Mouse (Mus musculus): ENCODE results near the gene Gna15. TPM values are rescaled to one million over a fixed set of nuclear protein-coding genes. Genes with fewer than 3 reads are reported as not detected.

Gna15 gene
- polyA plus RNA-seq, 1 experiment from 2014 or later: 0.90 TPM

DNA sequence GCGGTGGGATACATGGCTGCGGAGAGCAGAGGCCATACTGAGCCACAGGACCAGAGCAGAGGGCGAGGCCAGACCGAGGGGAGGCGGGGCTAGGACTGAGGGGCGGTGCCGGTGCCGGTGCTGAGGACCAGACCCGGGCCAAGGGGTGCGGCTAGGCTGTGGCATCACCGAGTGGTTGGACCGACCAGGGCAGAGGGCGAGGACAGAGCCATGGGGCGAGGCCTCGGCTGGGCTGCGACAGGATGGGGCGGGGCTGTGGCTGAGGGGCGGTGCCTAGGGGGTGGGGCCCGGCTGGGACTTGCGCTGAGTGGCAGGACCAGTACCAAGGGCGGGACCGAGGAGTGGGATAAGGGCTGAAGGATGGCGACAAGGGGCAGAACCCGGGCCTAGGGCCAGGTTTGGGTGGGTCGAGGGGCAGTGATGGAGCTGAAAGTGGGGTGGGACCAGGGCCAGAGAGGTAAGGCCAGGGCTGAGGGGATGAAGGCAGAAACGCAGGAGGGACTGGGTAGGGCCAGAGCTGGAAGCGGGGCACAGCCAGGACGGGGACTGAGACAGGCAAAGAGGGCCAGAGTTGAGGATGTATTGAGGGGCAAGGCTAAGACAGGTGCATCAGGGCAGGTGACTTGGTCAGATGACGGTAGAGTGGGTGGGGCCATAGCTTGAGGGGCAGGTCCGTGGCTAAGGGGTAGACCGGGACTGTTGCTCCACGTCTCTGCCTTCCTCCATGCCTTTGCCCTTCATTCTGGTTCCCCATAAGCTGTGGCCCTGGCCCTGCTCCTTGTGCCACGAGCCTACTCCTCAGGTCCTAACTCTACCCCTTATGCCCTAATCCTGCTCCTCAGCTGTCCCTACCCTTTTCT is 59.4 kb downstream of the Gna15 start:
- Histone ChIP-seq H3K9me3 (replicated peaks; ENCODE audit: control insufficient read depth, low read length) (no peaks in the 10 kb centered on the region), H3K36me3 (ENCODE audit: control insufficient read depth, insufficient read depth, low read length) (peaks cover 45% of the 10 kb centered on the region), H3K4me2 (ENCODE audit: low read length) (peak overlapping the region; percentile 51), H3K9ac (ENCODE audit: low read length) (peak overlapping the region; percentile 43), H3K4me1 (ENCODE audit: control insufficient read depth, insufficient read depth, low read length) (peaks cover 4% of the 10 kb centered on the region; the same call in 1 of the 2 replicates), H3K27me3 (replicated peaks; ENCODE audit: control insufficient read depth, insufficient read depth, low read length) (peaks cover 34% of the 10 kb centered on the region), H3K27ac (ENCODE audit: low read depth, low read length) (no peak overlapping the region), H3K4me3 (ENCODE audit: low read depth, low read length) (peak overlapping the region; percentile 27)
- DNase-seq (ENCODE audit: low spot score): peak; percentile 52
- ATAC-seq: peak; percentile 85
- 2% methylated on average over 33 of the region's 33 CpGs for WGBS

DNA sequence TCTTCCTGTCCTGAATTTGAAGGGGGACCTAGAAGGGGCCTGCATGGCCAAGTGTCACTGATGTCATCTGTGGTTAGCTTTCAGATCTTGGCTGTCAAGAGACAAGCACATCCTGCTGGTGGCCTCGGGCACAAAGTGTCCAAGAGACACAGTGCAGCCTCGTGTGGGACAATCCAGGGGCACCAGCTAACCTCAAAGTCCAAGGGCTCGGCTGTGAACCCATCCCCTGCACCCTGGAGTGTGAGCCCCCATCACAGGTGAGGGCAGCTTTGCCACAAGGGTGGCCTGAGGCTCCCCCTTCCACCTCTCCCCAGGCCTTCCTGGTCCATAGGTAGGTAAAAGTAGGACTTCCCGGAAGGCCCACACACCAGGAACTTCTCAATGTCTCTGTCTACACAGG is 60.5 kb downstream of the Gna15 start:
- DNase-seq (ENCODE audit: low spot score) (no peak), ATAC-seq (no peak)
- no peak overlapping the region for H3K27ac ChIP-seq (ENCODE audit: low read depth, low read length)
- H3K9me3 ChIP-seq (replicated peaks; ENCODE audit: control insufficient read depth, low read length): no peaks in the 10 kb centered on the region
- 74% methylated on average over 4 of the region's 4 CpGs for WGBS
- no peak overlapping the region for H3K4me2 ChIP-seq (ENCODE audit: low read length)
- peaks cover 39% of the 10 kb centered on the region for H3K36me3 ChIP-seq (ENCODE audit: control insufficient read depth, insufficient read depth, low read length)
- no peak overlapping the region for H3K4me3 ChIP-seq (ENCODE audit: low read depth, low read length)
- H3K9ac ChIP-seq (ENCODE audit: low read length): no peak overlapping the region
- H3K4me1 ChIP-seq (ENCODE audit: control insufficient read depth, insufficient read depth, low read length): peaks cover 4% of the 10 kb centered on the region; the same call in 1 of the 2 replicates
- peaks cover 36% of the 10 kb centered on the region for H3K27me3 ChIP-seq (replicated peaks; ENCODE audit: control insufficient read depth, insufficient read depth, low read length)

DNA sequence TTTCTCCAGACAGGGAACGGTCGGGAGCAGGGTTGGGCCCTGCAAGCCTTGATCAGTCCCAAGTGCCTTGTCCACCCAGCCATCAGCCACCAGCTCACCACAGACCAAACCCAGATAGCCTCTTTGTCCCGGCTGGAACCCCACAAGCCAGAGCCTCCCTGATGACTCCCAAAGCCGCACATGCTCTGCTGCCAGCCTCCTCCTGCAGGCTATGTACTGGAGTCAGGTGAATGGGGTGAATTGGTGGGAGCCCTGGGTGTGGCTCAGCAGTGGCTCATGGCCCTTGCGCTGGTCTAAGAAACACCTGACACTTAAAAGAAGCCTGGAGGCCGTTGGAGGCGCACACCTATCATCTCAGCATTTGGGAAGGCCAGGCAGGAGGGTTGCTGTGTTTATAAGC is 61.1 kb downstream of the Gna15 start:
- peaks cover 39% of the 10 kb centered on the region for H3K27me3 ChIP-seq (replicated peaks; ENCODE audit: control insufficient read depth, insufficient read depth, low read length)
- H3K4me2 ChIP-seq (ENCODE audit: low read length): no peak overlapping the region
- ATAC-seq (no peak), DNase-seq (ENCODE audit: low spot score) (no peak)
- H3K4me1 ChIP-seq (ENCODE audit: control insufficient read depth, insufficient read depth, low read length): peaks cover 4% of the 10 kb centered on the region; the same call in 1 of the 2 replicates
- WGBS: 79% methylated on average over 7 of the region's 7 CpGs
- no peak overlapping the region for H3K9ac ChIP-seq (ENCODE audit: low read length)
- H3K4me3 ChIP-seq (ENCODE audit: low read depth, low read length): no peak overlapping the region
- no peaks in the 10 kb centered on the region for H3K9me3 ChIP-seq (replicated peaks; ENCODE audit: control insufficient read depth, low read length)
- peaks cover 34% of the 10 kb centered on the region for H3K36me3 ChIP-seq (ENCODE audit: control insufficient read depth, insufficient read depth, low read length)
- H3K27ac ChIP-seq (ENCODE audit: low read depth, low read length): no peak overlapping the region

GRCm38 (mm10) chr10:81462415-81462804 is 61.6 kb downstream of the Gna15 start:
- H3K27me3 ChIP-seq (replicated peaks; ENCODE audit: control insufficient read depth, insufficient read depth, low read length): peaks cover 39% of the 10 kb centered on the region
- no peak overlapping the region for H3K4me2 ChIP-seq (ENCODE audit: low read length)
- H3K9ac ChIP-seq (ENCODE audit: low read length): no peak overlapping the region
- peaks cover 4% of the 10 kb centered on the region; the same call in 1 of the 2 replicates for H3K4me1 ChIP-seq (ENCODE audit: control insufficient read depth, insufficient read depth, low read length)
- H3K9me3 ChIP-seq (replicated peaks; ENCODE audit: control insufficient read depth, low read length): no peaks in the 10 kb centered on the region
- DNase-seq (ENCODE audit: low spot score): no peak
- H3K27ac ChIP-seq (ENCODE audit: low read depth, low read length): no peak overlapping the region
- no peak for ATAC-seq
- H3K4me3 ChIP-seq (ENCODE audit: low read depth, low read length): no peak overlapping the region
- peaks cover 30% of the 10 kb centered on the region for H3K36me3 ChIP-seq (ENCODE audit: control insufficient read depth, insufficient read depth, low read length)
- 37% methylated on average over 7 of the region's 7 CpGs for WGBS

- Histone ChIP-seq H3K4me2 (ENCODE audit: low read length) (no peak overlapping the region), H3K4me3 (ENCODE audit: low read depth, low read length) (no peak overlapping the region), H3K4me1 (ENCODE audit: control insufficient read depth, insufficient read depth, low read length) (peaks cover 4% of the 10 kb centered on the region; the same call in 1 of the 2 replicates), H3K27me3 (replicated peaks; ENCODE audit: control insufficient read depth, insufficient read depth, low read length) (peaks cover 39% of the 10 kb centered on the region), H3K36me3 (ENCODE audit: control insufficient read depth, insufficient read depth, low read length) (peaks cover 24% of the 10 kb centered on the region), H3K9ac (ENCODE audit: low read length) (no peak overlapping the region), H3K27ac (ENCODE audit: low read depth, low read length) (no peak overlapping the region), H3K9me3 (replicated peaks; ENCODE audit: control insufficient read depth, low read length) (no peaks in the 10 kb centered on the region)
- WGBS: 7% methylated on average over 16 of the region's 16 CpGs
- no peak for DNase-seq (ENCODE audit: low spot score)
- no peak for ATAC-seq
Measured at GRCm38 (mm10) chr10:81461673-81462414, 62.2 kb downstream of the Gna15 start.

DNA sequence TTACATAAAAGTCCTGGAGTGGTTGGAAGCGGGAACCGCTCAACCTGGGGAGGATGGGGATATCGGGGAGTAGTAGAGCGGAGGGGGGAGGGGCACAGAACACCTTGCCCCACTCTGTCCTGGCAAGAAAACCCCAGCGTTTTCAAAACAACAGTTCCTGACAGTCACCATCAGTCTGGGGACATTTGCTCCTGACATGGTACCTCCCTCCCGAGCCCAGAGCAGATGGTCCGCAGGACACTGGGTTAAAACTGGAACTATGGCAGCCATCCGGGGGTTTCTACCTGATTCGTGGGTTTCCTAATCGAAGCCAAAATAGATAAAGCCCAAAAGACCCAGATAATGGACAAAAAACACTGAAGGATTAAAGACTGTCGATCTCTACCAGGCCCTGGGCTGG is 63.1 kb downstream of the Gna15 start:
- Histone ChIP-seq H3K4me2 (ENCODE audit: low read length) (no peak overlapping the region), H3K27ac (ENCODE audit: low read depth, low read length) (no peak overlapping the region), H3K4me3 (ENCODE audit: low read depth, low read length) (no peak overlapping the region), H3K9me3 (replicated peaks; ENCODE audit: control insufficient read depth, low read length) (no peaks in the 10 kb centered on the region), H3K27me3 (replicated peaks; ENCODE audit: control insufficient read depth, insufficient read depth, low read length) (peaks cover 39% of the 10 kb centered on the region), H3K4me1 (ENCODE audit: control insufficient read depth, insufficient read depth, low read length) (peaks cover 4% of the 10 kb centered on the region; the same call in 1 of the 2 replicates), H3K36me3 (ENCODE audit: control insufficient read depth, insufficient read depth, low read length) (peaks cover 15% of the 10 kb centered on the region), H3K9ac (ENCODE audit: low read length) (no peak overlapping the region)
- ATAC-seq (no peak), DNase-seq (ENCODE audit: low spot score) (no peak)
- 41% methylated on average over 11 of the region's 11 CpGs for WGBS

DNA sequence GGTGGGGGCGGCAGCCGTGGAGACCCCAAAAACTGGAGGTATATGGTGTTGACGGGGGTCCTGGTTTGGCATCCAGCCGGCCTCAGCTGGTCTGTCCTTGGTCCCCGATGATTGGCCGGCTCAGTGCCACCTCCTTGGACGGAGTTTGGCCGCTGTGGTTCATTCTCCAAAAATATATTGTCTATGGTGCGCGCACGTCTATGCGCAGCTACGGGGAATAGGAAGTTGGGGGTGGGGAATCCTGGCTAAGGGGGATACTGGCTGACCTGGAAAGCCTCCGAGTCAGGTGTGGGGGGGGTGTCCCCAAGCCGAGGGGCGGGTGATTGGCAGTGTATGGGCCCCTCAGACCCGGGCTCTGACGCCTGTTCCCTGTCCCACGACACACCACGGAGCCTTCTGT is 63.6 kb downstream of the Gna15 start:
- peaks cover 40% of the 10 kb centered on the region for H3K27me3 ChIP-seq (replicated peaks; ENCODE audit: control insufficient read depth, insufficient read depth, low read length)
- H3K4me1 ChIP-seq (ENCODE audit: control insufficient read depth, insufficient read depth, low read length): peaks cover 4% of the 10 kb centered on the region; the same call in 1 of the 2 replicates
- no peak overlapping the region for H3K9ac ChIP-seq (ENCODE audit: low read length)
- DNase-seq (ENCODE audit: low spot score): no peak
- H3K4me3 ChIP-seq (ENCODE audit: low read depth, low read length): no peak overlapping the region
- H3K27ac ChIP-seq (ENCODE audit: low read depth, low read length): no peak overlapping the region
- 33% methylated on average over 20 of the region's 20 CpGs for whole genome bisulfite sequencing
- no peak for ATAC-seq
- peaks cover 11% of the 10 kb centered on the region for H3K36me3 ChIP-seq (ENCODE audit: control insufficient read depth, insufficient read depth, low read length)
- no peak overlapping the region for H3K4me2 ChIP-seq (ENCODE audit: low read length)
- no peaks in the 10 kb centered on the region for H3K9me3 ChIP-seq (replicated peaks; ENCODE audit: control insufficient read depth, low read length)

DNA sequence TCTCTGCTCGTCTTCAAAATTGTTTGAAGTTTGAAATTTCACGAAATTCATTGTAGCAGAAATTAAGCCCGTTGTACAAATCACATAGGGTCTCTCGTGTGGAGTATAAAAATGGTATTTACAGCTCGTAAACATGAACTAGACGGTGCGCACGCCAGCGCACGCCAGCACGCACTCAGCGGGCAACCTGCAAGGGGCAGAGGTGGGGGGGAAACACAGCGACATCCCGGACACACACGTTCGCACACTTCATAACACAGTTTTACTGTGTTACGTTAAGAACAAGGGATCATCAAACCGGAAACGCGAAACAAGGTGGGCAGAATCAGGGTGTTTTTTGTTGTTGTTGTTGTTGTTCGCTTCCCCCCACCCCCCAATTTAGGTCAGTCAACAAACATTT is 64.6 kb downstream of the Gna15 start:
- Histone ChIP-seq H3K27ac (ENCODE audit: low read depth, low read length) (no peak overlapping the region), H3K4me3 (ENCODE audit: low read depth, low read length) (no peak overlapping the region), H3K9ac (ENCODE audit: low read length) (no peak overlapping the region), H3K36me3 (ENCODE audit: control insufficient read depth, insufficient read depth, low read length) (peaks cover 7% of the 10 kb centered on the region), H3K27me3 (replicated peaks; ENCODE audit: control insufficient read depth, insufficient read depth, low read length) (peaks cover 49% of the 10 kb centered on the region), H3K4me2 (ENCODE audit: low read length) (no peak overlapping the region), H3K4me1 (ENCODE audit: control insufficient read depth, insufficient read depth, low read length) (peaks cover 2% of the 10 kb centered on the region; the same call in 1 of the 2 replicates), H3K9me3 (replicated peaks; ENCODE audit: control insufficient read depth, low read length) (no peaks in the 10 kb centered on the region)
- ATAC-seq (no peak), DNase-seq (ENCODE audit: low spot score) (no peak)
- 71% methylated on average over 21 of the region's 21 CpGs for WGBS

Measured in forebrain, embryonic 14.5 days (tissue).